Mouse (Mus musculus) midbrain, postnatal 0 days (tissue): ENCODE data around the gene Olfr1391. TPM values are rescaled to one million over a fixed set of nuclear protein-coding genes. Genes with fewer than 3 reads are reported as not detected.
"Not testable (repeated sequence)": the region's sequence is repeated elsewhere in the genome, so short reads cannot be mapped to it uniquely, and the experiment has no call there.

Experiments
- ATAC-seq: fragments of 200-750 bp; cut with Nextera tagmentation; 2 replicates; pipeline ENCODE4 v1.8.0; 2017; ENCODE audit warnings: moderate number of reproducible peaks, mild to moderate bottlenecking, moderate TSS enrichment, moderate library complexity; ENCODE audit not compliant: low FRiP score
- DNase-seq: peaks from one replicate; pipeline ENCODE4 v3.0.0-alpha.2; 2015; ENCODE audit warnings: low spot score
- H3K27ac ChIP-seq: fragments of 300-500 bp; sonication (generic); 2 replicates; pipeline ENCODE4 v1.5.1; 2014; ENCODE audit warnings: low read depth, mild to moderate bottlenecking, low read length, mixed read lengths
- H3K27me3 ChIP-seq: fragments of 300-500 bp; sonication (generic); 2 replicates; pipeline ENCODE4 v1.6.1; 2014; ENCODE audit warnings: low read length, control low read depth, mixed read lengths; ENCODE audit not compliant: insufficient read depth
- H3K36me3 ChIP-seq: fragments of 300-500 bp; sonication (generic); 2 replicates; pipeline ENCODE4 v1.6.1; 2014; ENCODE audit warnings: low read length, control low read depth, mixed read lengths; ENCODE audit not compliant: insufficient read depth
- H3K4me1 ChIP-seq: fragments of 300-500 bp; sonication (generic); 2 replicates; pipeline ENCODE4 v1.6.1; 2014; ENCODE audit warnings: mild to moderate bottlenecking, control low read depth, antibody characterized with exemption, low read length, mixed read lengths; ENCODE audit not compliant: insufficient read depth
- H3K4me2 ChIP-seq: fragments of 300-500 bp; sonication (generic); 2 replicates; pipeline ENCODE4 v1.6.1; 2014; ENCODE audit warnings: low read depth, mild to moderate bottlenecking, low read length, mixed read lengths; ENCODE audit not compliant: poor library complexity, severe bottlenecking
- H3K4me3 ChIP-seq: fragments of 300-500 bp; sonication (generic); 2 replicates; pipeline ENCODE4 v1.5.1; 2014; ENCODE audit warnings: low read depth, mild to moderate bottlenecking, low read length, moderate library complexity
- H3K9ac ChIP-seq: fragments of 300-500 bp; sonication (generic); replicated peaks from 2 replicates; pipeline ENCODE4 v1.6.1; 2014; ENCODE audit warnings: mild to moderate bottlenecking, low read length, moderate library complexity, mixed read lengths; ENCODE audit not compliant: poor library complexity, severe bottlenecking
- H3K9me3 ChIP-seq: fragments of 300-500 bp; sonication (generic); 2 replicates; pipeline ENCODE4 v1.6.1; 2016; ENCODE audit warnings: low read length, control low read depth
- CTCF ChIP-seq: IDR thresholded peaks from 2 replicates; pipeline ENCODE4 v1.5.1; 2016; ENCODE audit warnings: antibody characterized with exemption, mild to moderate bottlenecking
- WGBS: fragments of 180-500 bp; shearing (Covaris S2); extraction: QIAGEN DNeasy Blood & Tissue Kit; methylation state at CpG from one replicate; pipeline ENCODE4 v1.1.7; 2014; 5-methylcytosine and 5-hydroxymethylcytosine counted together
- polyA plus RNA-seq: library from polyadenylated mRNA; unstranded; fragments of >200 nt; fragmentation: Nextera tagmentation; extraction: Ambion mirVana; gene quantifications from 2 replicates; pipeline ENCODE4 v1.2.1, GENCODE M21; 2015
- total RNA-seq: library from RNA; depleted of rRNA; stranded (reverse); fragments of >200 nt; gene quantifications from 2 replicates; pipeline ENCODE4 v1.2.3, GENCODE M21; 2014; rRNA removed

The Olfr1391 gene
- total and polyA plus RNA-seq, 2 experiments from 2014 or later: not detected

DNA sequence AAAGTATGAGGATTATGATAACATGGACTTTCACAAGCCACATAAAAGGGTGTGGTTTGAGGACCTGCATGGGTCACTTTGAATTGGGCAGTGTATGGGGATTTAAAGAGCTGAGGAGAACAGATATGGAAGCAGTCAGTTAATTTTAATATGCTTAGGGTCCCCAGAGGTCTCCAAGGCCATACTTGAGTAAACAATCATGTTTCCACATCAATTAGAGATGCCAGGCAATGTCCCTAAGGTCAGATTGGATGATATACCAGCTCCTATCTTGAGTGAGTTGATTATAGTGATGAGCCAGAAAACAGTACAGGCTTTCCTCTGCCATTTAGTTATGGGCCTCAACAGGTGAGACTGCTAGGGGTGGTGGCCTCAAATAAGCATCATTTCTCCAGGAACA is 18.1 kb upstream of the Olfr1391 start, which contains the start of gene Olfr10:
TSS of gene Olfr10 (plus strand) at position 301 of the 400 bp plus-strand sequence.
- ATAC-seq: no peak
- Histone ChIP-seq H3K27ac (no peak within 1 kb of the TSS), H3K9ac (no peak within 1 kb of the TSS), H3K4me3 (no peak within 1 kb of the TSS), H3K36me3 (no peaks in the 10 kb centered on the region), H3K4me2 (no peak within 1 kb of the TSS), H3K4me1 (no peaks in the 10 kb centered on the region), H3K27me3 (no peaks in the 10 kb centered on the region), H3K9me3 (no peaks in the 10 kb centered on the region)
- TF ChIP-seq CTCF: no peak
- DNase-seq: no peak

DNA sequence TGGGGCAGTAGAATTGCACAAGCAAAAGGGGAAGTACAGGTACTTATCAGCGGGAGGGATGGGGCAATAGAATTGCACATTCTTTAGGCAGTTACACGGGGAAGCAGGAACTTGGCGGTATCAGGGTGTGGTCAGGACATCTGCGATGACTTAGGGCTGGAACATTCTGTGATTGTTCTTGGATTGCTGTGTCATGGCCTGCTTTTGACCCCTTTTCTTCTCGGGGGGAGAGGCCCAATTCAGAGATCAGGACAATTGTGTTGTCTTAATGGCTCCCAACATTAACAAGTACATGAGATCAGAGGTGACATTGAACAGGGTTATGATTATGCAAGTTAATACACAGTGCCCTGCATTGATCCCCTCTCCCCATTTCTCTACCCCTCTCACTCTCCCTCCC is 14.0 kb upstream of the Olfr1391 start:
- WGBS: 87% methylated on average over 5 of the region's 5 CpGs
- H3K4me3 ChIP-seq, H3K27me3 ChIP-seq, ATAC-seq, H3K9me3 ChIP-seq, DNase-seq, H3K9ac ChIP-seq, H3K4me2 ChIP-seq, H3K4me1 ChIP-seq, H3K27ac ChIP-seq, H3K36me3 ChIP-seq: not testable (repeated sequence)

- Histone ChIP-seq H3K4me1 (no peaks in the 10 kb centered on the region), H3K27me3 (no peaks in the 10 kb centered on the region), H3K27ac (no peak overlapping the region), H3K9me3 (no peaks in the 10 kb centered on the region), H3K36me3 (no peaks in the 10 kb centered on the region), H3K4me2 (no peak overlapping the region), H3K4me3 (no peak overlapping the region), H3K9ac (no peak overlapping the region)
- TF ChIP-seq CTCF: no peak
- WGBS: 85% methylated on average over 3 of the region's 3 CpGs
- ATAC-seq (no peak), DNase-seq (no peak)
These were observed 4.2 kb downstream of the Olfr1391 start for GRCm38 (mm10) chr11:49326726-49327125.

DNA sequence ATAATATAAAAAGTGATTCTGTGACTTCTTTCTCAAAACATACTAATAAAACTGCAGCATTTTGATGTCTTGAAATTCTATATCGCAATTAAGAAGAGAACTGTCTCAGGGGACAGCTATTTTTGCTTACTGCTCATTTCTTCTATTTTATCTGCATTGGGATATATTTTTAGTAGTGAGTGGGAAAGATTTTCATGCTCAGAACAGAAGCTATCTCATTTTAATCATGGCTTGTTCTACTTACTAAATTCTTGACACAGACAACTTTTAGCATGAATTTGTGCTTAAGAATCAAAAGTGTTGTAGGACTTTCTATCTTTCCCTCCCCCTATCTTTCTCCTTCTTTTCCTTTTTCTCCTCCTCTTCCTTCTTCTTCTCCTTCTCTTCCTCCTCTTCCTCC is 7.1 kb downstream of the Olfr1391 start:
- H3K36me3 ChIP-seq: no peaks in the 10 kb centered on the region
- H3K27me3 ChIP-seq: no peaks in the 10 kb centered on the region
- no peak for TF ChIP-seq CTCF
- no peak overlapping the region for H3K27ac ChIP-seq
- WGBS: 71% methylated on average over 1 of the region's 1 CpGs
- H3K4me2 ChIP-seq: no peak overlapping the region
- ATAC-seq (no peak), DNase-seq (no peak)
- H3K9ac ChIP-seq: no peak overlapping the region
- no peak overlapping the region for H3K4me3 ChIP-seq
- no peaks in the 10 kb centered on the region for H3K4me1 ChIP-seq
- H3K9me3 ChIP-seq: no peaks in the 10 kb centered on the region

GRCm38 (mm10) chr11:49334888-49335287 is 12.3 kb downstream of the Olfr1391 start, which contains the start of gene Olfr1390:
Gene Olfr1390, plus strand, starts transcription at chr11:49335188.
- no peaks in the 10 kb centered on the region for H3K4me1 ChIP-seq
- H3K4me2 ChIP-seq: no peak within 1 kb of the TSS
- no peaks in the 10 kb centered on the region for H3K27me3 ChIP-seq
- no peak for TF ChIP-seq CTCF
- H3K4me3 ChIP-seq: no peak within 1 kb of the TSS
- no peaks in the 10 kb centered on the region for H3K36me3 ChIP-seq
- WGBS: 92% methylated on average over 1 of the region's 1 CpGs
- DNase-seq: no peak
- no peak within 1 kb of the TSS for H3K27ac ChIP-seq
- ATAC-seq: no peak
- no peaks in the 10 kb centered on the region for H3K9me3 ChIP-seq
- no peak within 1 kb of the TSS for H3K9ac ChIP-seq

GRCm38 (mm10) chr11:49337150-49337832 is 14.7 kb downstream of the Olfr1391 start:
- no peak overlapping the region for H3K9ac ChIP-seq
- WGBS: 73% methylated on average over 4 of the region's 4 CpGs
- no peaks in the 10 kb centered on the region for H3K9me3 ChIP-seq
- no peak for ATAC-seq
- H3K27ac ChIP-seq: no peak overlapping the region
- H3K27me3 ChIP-seq: no peaks in the 10 kb centered on the region
- DNase-seq: no peak
- H3K4me2 ChIP-seq: no peak overlapping the region
- no peak overlapping the region for H3K4me3 ChIP-seq
- TF ChIP-seq CTCF: no peak
- no peaks in the 10 kb centered on the region for H3K4me1 ChIP-seq
- no peaks in the 10 kb centered on the region for H3K36me3 ChIP-seq

Other genes starting within 250 kb of the Olfr1391 start
- gene Ifi47, start 246.2 kb upstream of the Olfr1391 start, total RNA-seq: 1.1 and 3.3 TPM in 2 replicates
- gene Ifi47, start 246.2 kb upstream of the Olfr1391 start, polyA plus RNA-seq: 0.74 and 1.4 TPM in 2 replicates
- gene Olfr1396, start 207.9 kb upstream of the Olfr1391 start, total RNA-seq: not detected in 2 replicates
- gene Olfr1396, start 207.9 kb upstream of the Olfr1391 start, polyA plus RNA-seq: not detected in 2 replicates
- not detected in 2 replicates for gene Olfr1395, start 180.5 kb upstream of the Olfr1391 start, total RNA-seq
- gene Olfr1395, start 180.5 kb upstream of the Olfr1391 start, polyA plus RNA-seq: not detected in 2 replicates
- gene Olfr1394, start 168.4 kb upstream of the Olfr1391 start, total RNA-seq: not detected in 2 replicates
- gene Olfr1394, start 168.4 kb upstream of the Olfr1391 start, polyA plus RNA-seq: not detected in 2 replicates
- 0.19 TPM in 1 of 2 replicates, not detected in the other for gene Btnl9, start 135.6 kb upstream of the Olfr1391 start, total RNA-seq
- 0.26 and 0.80 TPM in 2 replicates for gene Btnl9, start 135.6 kb upstream of the Olfr1391 start, polyA plus RNA-seq
- 25.6 and 40.2 TPM in 2 replicates for gene Zfp62, start 119.5 kb upstream of the Olfr1391 start, total RNA-seq
- 26.0 and 26.6 TPM in 2 replicates for gene Zfp62, start 119.5 kb upstream of the Olfr1391 start, polyA plus RNA-seq
- 88.1 and 102 TPM in 2 replicates for gene Mgat1, start 78.6 kb upstream of the Olfr1391 start, total RNA-seq
- gene Mgat1, start 78.6 kb upstream of the Olfr1391 start, polyA plus RNA-seq: 33.9 and 35.4 TPM in 2 replicates
- 0.19 and 1.4 TPM in 2 replicates for gene Olfr1393, start 44.4 kb upstream of the Olfr1391 start, total RNA-seq
- 0.21 TPM in 1 of 2 replicates, not detected in the other for gene Olfr1393, start 44.4 kb upstream of the Olfr1391 start, polyA plus RNA-seq
- 0.52 and 0.60 TPM in 2 replicates for gene Olfr1392, start 37.5 kb upstream of the Olfr1391 start, total RNA-seq
- 0.14 TPM in 1 of 2 replicates, not detected in the other for gene Olfr1392, start 37.5 kb upstream of the Olfr1391 start, polyA plus RNA-seq
- gene Olfr10, start 18.0 kb upstream of the Olfr1391 start, total RNA-seq: 0.09 TPM in 1 of 2 replicates, not detected in the other
- gene Olfr10, start 18.0 kb upstream of the Olfr1391 start, polyA plus RNA-seq: not detected in 2 replicates
- gene Olfr1390, start 12.4 kb downstream of the Olfr1391 start, total RNA-seq: not detected in 2 replicates
- not detected in 2 replicates for gene Olfr1390, start 12.4 kb downstream of the Olfr1391 start, polyA plus RNA-seq
- gene Olfr1389, start 100.3 kb downstream of the Olfr1391 start, total RNA-seq: 0.22 TPM in 1 of 2 replicates, not detected in the other
- gene Olfr1389, start 100.3 kb downstream of the Olfr1391 start, polyA plus RNA-seq: not detected in 2 replicates
- gene Olfr1388, start 113.9 kb downstream of the Olfr1391 start, total RNA-seq: not detected in 2 replicates
- 0.05 and 0.07 TPM in 2 replicates for gene Olfr1388, start 113.9 kb downstream of the Olfr1391 start, polyA plus RNA-seq
- not detected in 2 replicates for gene Olfr1387, start 132.6 kb downstream of the Olfr1391 start, total RNA-seq
- not detected in 2 replicates for gene Olfr1387, start 132.6 kb downstream of the Olfr1391 start, polyA plus RNA-seq
- gene Olfr1386, start 142.3 kb downstream of the Olfr1391 start, total RNA-seq: not detected in 2 replicates
- not detected in 2 replicates for gene Olfr1386, start 142.3 kb downstream of the Olfr1391 start, polyA plus RNA-seq
- not detected in 2 replicates for gene Olfr1385, start 166.3 kb downstream of the Olfr1391 start, total RNA-seq
- not detected in 2 replicates for gene Olfr1385, start 166.3 kb downstream of the Olfr1391 start, polyA plus RNA-seq
- not detected in 2 replicates for gene Olfr1384, start 184.0 kb downstream of the Olfr1391 start, total RNA-seq
- gene Olfr1384, start 184.0 kb downstream of the Olfr1391 start, polyA plus RNA-seq: not detected in 2 replicates
- not detected in 2 replicates for gene Olfr1383, start 196.9 kb downstream of the Olfr1391 start, total RNA-seq
- not detected in 2 replicates for gene Olfr1383, start 196.9 kb downstream of the Olfr1391 start, polyA plus RNA-seq
- gene Olfr1382, start 205.5 kb downstream of the Olfr1391 start, total RNA-seq: not detected in 2 replicates
- gene Olfr1382, start 205.5 kb downstream of the Olfr1391 start, polyA plus RNA-seq: not detected in 2 replicates
- not detected in 2 replicates for gene Olfr1381, start 220.7 kb downstream of the Olfr1391 start, total RNA-seq
- gene Olfr1381, start 220.7 kb downstream of the Olfr1391 start, polyA plus RNA-seq: not detected in 2 replicates
- not detected in 2 replicates for gene Olfr1380, start 234.1 kb downstream of the Olfr1391 start, total RNA-seq
- not detected in 2 replicates for gene Olfr1380, start 234.1 kb downstream of the Olfr1391 start, polyA plus RNA-seq